Mouse (Mus musculus): Measurements from ENCODE around the gene Naa11. TPM values are rescaled to one million over a fixed set of nuclear protein-coding genes. Genes with fewer than 3 reads are reported as not detected.

The Naa11 gene
- total RNA-seq, 2 experiments from 2014 or later, result 0.16 TPM; not detected in 1

GRCm38 (mm10) chr5:97382548-97383222, 9.5 kb downstream of the Naa11 start:
- TF ChIP-seq CTCF (IDR thresholded peaks at IDR 0.05), result no peak
- H3K4me3 ChIP-seq, result no peak overlapping the region
- DNase-seq (ENCODE audit: extremely low spot score in 1 of 2, low spot score in 2 of 2), result no peak
- intact Hi-C loops (cut with DNase I), result no loop called here
- no peak overlapping the region for H3K27ac ChIP-seq

DNA sequence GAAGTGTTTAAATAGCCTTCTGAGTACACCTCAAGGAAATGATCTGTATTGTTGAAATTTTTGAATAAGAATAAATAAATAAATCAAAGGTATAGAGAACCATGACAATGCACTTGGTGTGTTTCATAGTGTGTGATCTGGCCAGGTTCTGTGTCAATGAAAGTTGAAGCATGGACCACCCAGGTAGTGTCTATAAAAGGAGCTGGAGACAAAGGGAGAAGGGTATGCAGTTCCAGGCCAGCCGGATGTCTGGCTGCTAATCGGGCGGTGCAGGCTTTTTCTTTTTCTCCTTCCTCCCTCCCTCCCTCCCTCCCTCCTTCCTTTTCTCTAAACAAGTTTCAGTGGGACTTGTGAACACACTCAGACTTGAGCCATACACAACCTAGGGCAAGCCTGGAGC, 12.2 kb downstream of the Naa11 start:
- no peak overlapping the region for H3K4me3 ChIP-seq
- no peak for TF ChIP-seq CTCF (IDR thresholded peaks at IDR 0.05)
- no peak for DNase-seq (ENCODE audit: extremely low spot score in 1 of 2, low spot score in 2 of 2)
- intact Hi-C loops (cut with DNase I), result no loop called here
- no peak overlapping the region for H3K27ac ChIP-seq

DNA sequence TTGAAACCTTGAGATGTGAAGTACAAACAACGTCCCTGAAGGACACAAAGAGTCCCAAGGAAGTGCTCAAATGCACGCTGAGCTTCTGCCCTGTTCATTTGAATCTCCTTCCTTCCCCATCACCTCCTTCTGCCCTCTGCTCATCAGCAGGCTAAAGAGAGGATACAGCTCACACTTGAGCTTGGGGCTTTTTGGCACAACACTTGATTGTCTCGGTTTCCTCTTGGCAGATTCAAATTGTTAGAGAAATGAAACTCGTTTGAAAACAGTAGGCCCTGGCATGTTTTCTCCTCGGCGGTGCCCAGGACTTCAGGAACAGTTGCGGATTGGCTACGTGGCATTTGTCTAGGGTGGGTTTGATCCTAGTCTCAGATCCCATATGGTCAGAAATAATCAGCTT, 27.4 kb downstream of the Naa11 start:
- TF ChIP-seq CTCF (IDR thresholded peaks at IDR 0.05), result no peak
- no peak for DNase-seq (ENCODE audit: extremely low spot score in 1 of 2, low spot score in 2 of 2)
- intact Hi-C loops (cut with DNase I), result no loop called here
- H3K27ac ChIP-seq, result no peak overlapping the region
- no peak overlapping the region for H3K4me3 ChIP-seq

DNA sequence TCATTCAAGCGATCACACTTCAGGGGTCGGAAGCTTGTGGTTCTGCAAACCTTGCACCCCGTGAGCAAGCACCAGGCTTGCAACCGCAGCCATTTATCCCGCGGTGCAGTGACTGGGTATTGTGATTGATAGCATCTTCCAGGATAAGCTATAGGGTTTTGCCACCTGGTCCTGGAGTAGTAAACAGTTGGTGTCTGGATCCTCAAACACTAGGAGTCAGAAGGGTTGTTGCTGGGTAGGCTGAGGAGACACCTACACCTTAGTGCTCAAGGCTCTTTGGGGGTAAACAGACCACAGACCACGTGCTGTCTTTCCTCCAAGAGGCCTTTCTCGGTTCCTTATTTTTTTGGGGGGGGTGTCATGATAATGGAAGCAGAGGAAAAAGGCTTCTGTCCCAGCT, 27.9 kb downstream of the Naa11 start:
- no peak for TF ChIP-seq CTCF (IDR thresholded peaks at IDR 0.05)
- no peak for DNase-seq (ENCODE audit: extremely low spot score in 1 of 2, low spot score in 2 of 2)
- intact Hi-C loops (cut with DNase I), result no loop called here
- no peak overlapping the region for H3K27ac ChIP-seq
- no peak overlapping the region for H3K4me3 ChIP-seq

DNA sequence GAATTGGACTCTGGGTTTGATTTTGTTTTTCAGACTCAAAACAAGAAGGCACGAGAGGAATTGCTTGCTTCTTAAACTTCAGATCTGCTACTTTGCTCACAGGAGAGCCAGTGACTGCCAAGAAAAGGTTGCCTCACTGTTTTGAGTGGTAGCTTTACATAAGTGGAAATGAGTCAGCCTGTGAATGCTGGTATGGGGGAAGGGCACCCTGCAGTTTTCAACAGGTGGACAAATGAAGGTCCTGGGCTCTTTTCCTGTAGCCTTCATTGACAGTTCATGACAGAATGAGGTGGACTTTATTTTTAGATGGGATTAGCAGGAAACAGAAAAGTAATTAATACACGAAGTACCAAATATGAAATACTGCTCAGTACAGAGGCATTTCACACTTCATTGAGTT, 29.6 kb downstream of the Naa11 start:
- H3K4me3 ChIP-seq, result no peak overlapping the region
- TF ChIP-seq CTCF (IDR thresholded peaks at IDR 0.05), result no peak
- no peak overlapping the region for H3K27ac ChIP-seq
- intact Hi-C loops (cut with DNase I), result no loop called here
- no peak for DNase-seq (ENCODE audit: extremely low spot score in 1 of 2, low spot score in 2 of 2)

DNA sequence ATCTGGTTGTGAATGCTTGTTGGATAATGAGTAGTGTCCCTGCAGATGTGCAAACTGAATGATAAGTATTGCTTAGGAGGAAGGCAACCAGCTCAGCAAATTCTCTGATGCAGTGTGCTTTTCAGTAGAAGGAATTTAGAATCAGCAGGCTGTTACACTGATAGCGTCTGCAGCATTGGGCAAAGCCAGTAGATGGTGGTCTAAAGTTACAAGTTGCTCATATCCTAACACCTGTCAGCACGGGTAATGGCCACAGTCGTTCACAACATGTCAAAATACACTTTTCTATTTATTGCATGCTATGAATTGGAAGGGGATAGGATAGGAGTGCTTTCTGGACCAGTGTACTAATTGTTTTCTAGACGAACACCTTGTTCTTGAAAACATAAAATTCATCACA, 33.1 kb downstream of the Naa11 start:
- intact Hi-C loops (cut with DNase I), result no loop called here
- DNase-seq (ENCODE audit: extremely low spot score in 1 of 2, low spot score in 2 of 2), result no peak
- no peak; the same call in 1 of the 2 replicates for TF ChIP-seq CTCF (IDR thresholded peaks at IDR 0.05)

GRCm38 (mm10) chr5:97356135-97356534, 36.0 kb downstream of the Naa11 start:
- H3K4me3 ChIP-seq, result no peak overlapping the region
- TF ChIP-seq CTCF (IDR thresholded peaks at IDR 0.05), result no peak
- H3K27ac ChIP-seq, result no peak overlapping the region
- intact Hi-C loops (cut with DNase I), result no loop called here
- DNase-seq (ENCODE audit: extremely low spot score in 1 of 2, low spot score in 2 of 2), result no peak

More for the DNA sequence above, 33.1 kb downstream of the Naa11 start:
- Histone ChIP-seq H3K27ac (no peak overlapping the region), H3K4me3 (no peak overlapping the region)

DNA sequence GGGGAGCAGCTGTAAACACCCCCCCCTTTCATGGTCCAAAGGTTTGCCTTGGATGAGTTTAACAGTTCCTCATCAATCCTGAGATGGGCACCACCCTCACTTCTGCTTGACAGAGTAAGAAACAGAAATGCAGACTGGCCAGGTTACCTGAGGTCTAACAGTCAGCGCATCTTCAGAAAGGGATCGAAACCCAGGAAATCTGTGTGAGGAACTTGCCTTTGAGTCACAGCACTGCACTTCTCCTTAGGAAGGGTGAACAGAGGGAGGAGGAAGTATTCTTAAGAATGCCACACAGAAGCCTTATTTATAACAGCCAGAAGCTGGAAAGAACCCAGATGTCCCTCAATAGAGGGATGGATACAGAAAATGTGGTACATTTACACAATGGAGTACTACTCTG, 37.0 kb downstream of the Naa11 start:
- intact Hi-C loops (cut with DNase I), result no loop called here
- no peak for DNase-seq (ENCODE audit: extremely low spot score in 1 of 2, low spot score in 2 of 2)
- TF ChIP-seq CTCF (IDR thresholded peaks at IDR 0.05), result no peak
- Histone ChIP-seq H3K27ac (no peak overlapping the region), H3K4me3 (no peak overlapping the region)

DNA sequence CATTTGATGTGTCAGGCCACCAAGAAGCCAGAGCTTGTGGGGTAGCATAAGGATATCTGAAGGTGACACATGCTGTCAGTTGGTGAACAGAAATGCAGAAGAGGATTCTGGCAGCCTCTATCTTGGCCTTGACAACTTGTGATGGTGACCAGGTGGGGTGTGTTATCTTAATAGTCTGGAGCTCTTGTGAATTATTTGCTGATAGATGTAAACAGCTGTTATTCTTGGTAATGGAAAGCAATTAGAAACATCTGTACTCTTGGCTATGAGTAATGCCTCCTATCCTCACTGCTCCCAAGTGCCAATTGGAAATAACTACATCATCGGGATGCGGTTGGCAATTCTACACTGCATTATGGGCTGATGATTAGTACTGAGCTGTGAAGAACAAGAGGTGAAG, 43.4 kb downstream of the Naa11 start:
- intact Hi-C loops (cut with DNase I), result no loop called here
- Histone ChIP-seq H3K27ac (no peak overlapping the region), H3K4me3 (no peak overlapping the region)
- DNase-seq (ENCODE audit: extremely low spot score in 1 of 2, low spot score in 2 of 2), result no peak
- TF ChIP-seq CTCF (IDR thresholded peaks at IDR 0.05), result no peak

DNA sequence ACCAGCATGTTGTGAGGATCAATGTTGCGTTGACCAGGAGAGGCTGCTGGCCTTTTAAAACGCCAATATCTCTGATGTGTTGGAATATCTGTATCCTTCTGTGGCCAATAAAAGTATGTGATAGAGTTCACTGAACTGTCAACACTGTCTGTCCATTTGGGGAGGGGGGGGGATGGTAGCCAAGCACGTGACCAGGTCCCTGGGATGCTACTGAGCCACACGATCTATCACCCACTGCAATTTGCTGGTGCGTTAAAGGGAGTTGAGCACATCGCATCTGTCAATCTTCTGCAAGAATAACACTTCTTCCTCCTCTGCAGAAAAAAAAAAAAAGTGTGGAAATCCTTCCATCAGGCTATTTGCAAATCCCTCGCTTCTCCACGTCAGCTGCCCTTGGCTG, 43.9 kb downstream of the Naa11 start:
- Histone ChIP-seq H3K4me3 (no peak overlapping the region), H3K27ac (no peak overlapping the region)
- intact Hi-C loops (cut with DNase I), result no loop called here
- no peak for DNase-seq (ENCODE audit: extremely low spot score in 1 of 2, low spot score in 2 of 2)
- no peak for TF ChIP-seq CTCF (IDR thresholded peaks at IDR 0.05)

DNA sequence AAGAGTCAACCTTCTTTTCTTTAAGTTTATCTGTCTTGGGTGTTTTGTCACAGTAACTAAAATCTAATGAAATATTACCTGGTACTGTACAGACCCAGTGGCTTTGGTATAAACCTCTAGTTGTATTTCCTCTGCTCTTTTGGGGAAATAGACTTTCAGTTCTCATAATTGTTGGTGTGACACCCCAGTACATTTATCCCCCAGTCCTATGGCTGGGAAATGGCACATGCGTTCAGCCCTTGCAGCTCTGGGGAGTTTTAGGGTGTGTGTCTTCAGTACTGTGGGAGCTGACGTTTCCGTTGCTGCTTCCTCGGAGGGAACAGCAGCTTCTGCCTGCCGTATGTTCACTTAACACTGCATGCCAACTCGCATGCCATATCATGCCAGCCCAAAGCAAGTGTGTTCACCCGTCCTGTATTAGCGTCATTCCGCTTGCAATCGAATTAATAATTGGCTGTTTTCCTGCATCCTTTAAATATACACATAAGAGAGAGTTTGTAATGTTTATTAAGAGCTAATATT, 46.4 kb downstream of the Naa11 start:
- no peak for TF ChIP-seq CTCF (IDR thresholded peaks at IDR 0.05)
- DNase-seq (ENCODE audit: extremely low spot score in 1 of 2, low spot score in 2 of 2), result no peak
- no peak overlapping the region for H3K4me3 ChIP-seq
- intact Hi-C loops (cut with DNase I), result no loop called here
- H3K27ac ChIP-seq, result no peak overlapping the region

GRCm38 (mm10) chr5:97345129-97345528, 47.0 kb downstream of the Naa11 start:
- intact Hi-C loops (cut with DNase I), result no loop called here
- Histone ChIP-seq H3K27ac (no peak overlapping the region), H3K4me3 (no peak overlapping the region)
- no peak for TF ChIP-seq CTCF (IDR thresholded peaks at IDR 0.05)
- DNase-seq (ENCODE audit: extremely low spot score in 1 of 2, low spot score in 2 of 2), result no peak

DNA sequence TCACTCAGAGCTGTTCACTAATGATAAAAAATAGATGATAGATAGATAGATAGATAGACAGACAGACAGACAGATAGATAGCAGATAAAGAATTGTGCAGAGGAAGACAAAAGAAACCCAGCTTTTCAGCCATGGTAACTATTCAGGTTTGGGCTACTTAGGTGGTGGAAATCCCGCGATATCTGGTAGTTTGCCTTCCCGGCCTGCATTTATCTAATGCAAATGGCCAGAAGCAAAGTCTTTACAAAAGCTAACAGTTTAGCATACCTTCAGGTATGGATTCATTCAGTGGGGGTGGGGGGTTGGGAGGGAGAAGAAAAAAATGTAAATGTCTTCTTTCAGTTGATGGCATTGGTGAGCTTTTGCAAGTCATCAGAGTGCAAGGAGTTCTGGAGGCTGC, 48.0 kb downstream of the Naa11 start:
- intact Hi-C loops (cut with DNase I), result no loop called here

More for the DNA sequence above, 48.0 kb downstream of the Naa11 start:
- Histone ChIP-seq H3K27ac (no peak overlapping the region), H3K4me3 (no peak overlapping the region)
- DNase-seq (ENCODE audit: extremely low spot score in 1 of 2, low spot score in 2 of 2), result no peak
- TF ChIP-seq CTCF (IDR thresholded peaks at IDR 0.05), result no peak

All from left cerebral cortex, adult 2 months (tissue).